Mouse (Mus musculus) layer of hippocampus, adult 2 months (tissue): ENCODE measurements around the gene Hepacam2. TPM values are rescaled to one million over a fixed set of nuclear protein-coding genes. Genes with fewer than 3 reads are reported as not detected.
"Not testable (repeated sequence)": the region's sequence is repeated elsewhere in the genome, so short reads cannot be mapped to it uniquely, and the experiment has no call there.

ENCODE experiments used
- DNase-seq, 2 experiments: peaks; one replicate each; pipeline ENCODE4 v3.0.0; 2022; ENCODE audit warnings: low spot score in 2 of 2
- H3K27ac ChIP-seq: fragments of 200-600 bp; 2 replicates; pipeline ENCODE4 v1.8.1; 2022
- H3K4me3 ChIP-seq: fragments of 200-600 bp; 2 replicates; pipeline ENCODE4 v1.8.1; 2022; ENCODE audit warnings: mild to moderate bottlenecking
- CTCF ChIP-seq: fragments of 200-600 bp; conservative IDR thresholded peaks from 2 replicates; pipeline ENCODE4 v1.8.1; 2022; ENCODE audit warnings: antibody characterized with exemption, mild to moderate bottlenecking, moderate library complexity
- total RNA-seq, 2 experiments: library from RNA; stranded (reverse); gene quantifications; 2 replicates each; pipeline ENCODE4 v1.2.3; 2021

The Hepacam2 gene
- total RNA-seq, 2 experiments from 2014 or later = 0.31 to 0.44 TPM

GRCm38 (mm10) chr6:3443905-3444304 is 54.2 kb downstream of the Hepacam2 start:
- TF ChIP-seq CTCF = peak; percentile 73
- Histone ChIP-seq H3K4me3 (no peak overlapping the region), H3K27ac (no peak overlapping the region)
- no peak for DNase-seq

GRCm38 (mm10) chr6:3436087-3436486 is 62.0 kb downstream of the Hepacam2 start:
- DNase-seq = no peak
- TF ChIP-seq CTCF = no peak
- Histone ChIP-seq H3K4me3 (no peak overlapping the region), H3K27ac (no peak overlapping the region)

- DNase-seq, H3K27ac ChIP-seq, H3K4me3 ChIP-seq: not testable (repeated sequence)
Observed at GRCm38 (mm10) chr6:3430976-3431375, 67.1 kb downstream of the Hepacam2 start.

DNA sequence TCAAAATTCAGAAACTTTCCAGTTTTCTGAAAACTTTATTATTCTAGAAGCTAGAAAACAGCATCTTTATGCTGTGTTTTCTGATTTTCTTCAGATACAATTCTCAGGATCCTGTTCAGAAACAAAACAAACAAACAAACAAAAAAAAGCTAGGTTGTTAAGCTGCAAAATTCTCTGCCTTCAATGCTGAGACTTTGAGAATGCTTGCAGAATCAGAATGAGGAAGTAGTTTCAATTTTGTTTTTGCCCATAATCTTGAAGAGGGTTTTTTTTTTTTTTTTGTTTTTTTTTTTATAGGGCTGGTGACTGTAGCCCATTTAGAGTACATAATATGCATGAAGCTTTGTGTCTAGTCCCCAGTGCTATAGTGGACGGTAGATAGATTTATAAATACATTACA is 71.1 kb downstream of the Hepacam2 start:
- Histone ChIP-seq H3K27ac (no peak overlapping the region), H3K4me3 (no peak overlapping the region)
- no peak for TF ChIP-seq CTCF
- no peak for DNase-seq

GRCm38 (mm10) chr6:3425333-3425732 is 72.8 kb downstream of the Hepacam2 start:
- not testable (repeated sequence) for DNase-seq, H3K27ac ChIP-seq, H3K4me3 ChIP-seq

DNA sequence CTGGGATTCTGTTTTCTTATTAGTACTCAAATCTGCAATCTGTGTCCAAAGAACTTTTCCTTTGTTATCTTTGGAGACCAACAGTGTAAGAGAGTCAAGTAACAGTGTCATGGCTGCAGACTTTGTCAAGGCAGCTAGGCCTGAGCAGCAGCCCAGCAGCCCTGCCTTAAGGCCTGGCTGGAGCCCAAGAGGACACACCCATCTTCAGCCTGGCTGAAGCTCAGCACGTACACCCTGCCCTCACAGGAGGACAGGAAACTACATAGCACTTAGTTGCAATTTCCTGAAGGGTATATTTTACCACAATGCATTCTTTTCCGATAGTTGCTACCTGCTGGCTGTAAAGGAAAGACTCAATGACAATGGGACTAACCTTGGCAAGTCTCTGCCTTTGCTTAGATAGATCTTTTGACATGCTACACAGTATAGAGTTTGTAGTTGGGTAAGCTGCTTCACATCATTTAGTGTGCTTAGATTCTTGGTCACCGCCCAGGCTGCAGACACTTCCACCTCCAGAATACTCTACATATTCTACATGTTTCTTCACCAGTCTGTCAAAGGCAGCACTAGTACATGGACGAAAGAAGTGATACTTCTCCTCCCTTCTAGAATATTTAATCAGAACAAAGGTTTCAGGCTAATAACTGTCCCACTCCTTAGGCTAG is 73.4 kb downstream of the Hepacam2 start:
- DNase-seq, H3K4me3 ChIP-seq, H3K27ac ChIP-seq: not testable (repeated sequence)

Other genes with a start within 250 kb of the Hepacam2 start
- gene Samd9l, start 98.7 kb downstream of the Hepacam2 start, total RNA-seq = 1 to 10 TPM; 1.8 to 3.0 TPM
- 10 to 100 TPM; 52.1 to 54.2 TPM for gene Vps50, start 84 bp upstream of the Hepacam2 start, total RNA-seq